Mouse (Mus musculus): ENCODE results near the gene Naif1.

DNA sequence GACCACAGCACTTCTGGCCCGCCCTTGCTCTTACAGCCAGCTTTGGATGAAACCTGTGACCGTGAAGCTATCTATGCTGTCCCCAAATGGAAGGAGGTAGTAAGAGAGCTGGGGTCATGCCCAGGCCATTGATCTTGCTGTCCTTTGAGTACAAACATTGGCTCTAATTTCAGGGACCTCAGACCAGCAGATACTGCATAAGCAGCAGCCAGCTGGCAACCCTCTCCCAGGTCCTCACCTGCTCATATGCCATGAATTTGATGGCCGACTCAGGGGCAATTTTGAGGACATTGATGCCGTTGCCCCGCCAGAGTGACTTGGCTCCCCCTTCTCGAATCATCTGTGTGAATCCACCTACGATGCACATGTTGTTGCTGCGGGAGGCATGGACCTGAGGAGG, 32.8 kb upstream of the Naif1 start:
- no peak for TF ChIP-seq CTCF (IDR thresholded peaks at IDR 0.05; ENCODE audit: low read depth, low read length)
- no peak for TF ChIP-seq POLR2A (IDR thresholded peaks at IDR 0.05; ENCODE audit: borderline replicate concordance, low read depth, low read length)
